26 mouse cellular contexts compared by ENCODE assay signal in genomic region chr15:10175078-10175477, GRCm38 (mm10). TPM values are rescaled to one million over a fixed set of nuclear protein-coding genes. Genes with fewer than 3 reads are reported as not detected.
DNase-seq lines count a peak whose midpoint lies in the region; ATAC-seq and TF ChIP-seq lines count a peak whose summit lies in the region.
"Had no signal": no experiment of that assay in that cellular context is flagged by ENCODE, and none has a peak within 500 bp of the region (broad histone marks: within the 10 kb centered on the region; RNA-seq: fewer than 3 reads in every experiment).

No protein-coding gene starts in this region.

- TF ChIP-seq CTCF in forebrain, postnatal 0 days (IDR thresholded peaks at IDR 0.05; ENCODE audit: low read depth) = no peak

- H3K27ac ChIP-seq in forebrain, postnatal 0 days (ENCODE audit: low read depth, low read length) = no peak overlapping the region
- no peak overlapping the region for H3K27ac ChIP-seq in forebrain, embryonic 11.5 days (ENCODE audit: low read depth, low read length)
- H3K27ac ChIP-seq: embryonic facial prominence, embryonic 12.5 days; embryonic facial prominence, embryonic 15.5 days; forebrain, embryonic 12.5 days; forebrain, embryonic 15.5 days; gastrocnemius, adult 2 months; heart, embryonic 15.5 days; hindbrain, embryonic 14.5 days; hindbrain, postnatal 0 days had no signal

- no peaks in the 10 kb centered on the region for H3K27me3 ChIP-seq in forebrain, postnatal 0 days (ENCODE audit: insufficient read depth, low read length)
- no peaks in the 10 kb centered on the region; the same call in 1 of the 2 replicates for H3K27me3 ChIP-seq in forebrain, embryonic 11.5 days (ENCODE audit: control insufficient read depth, insufficient read depth, low read length)
- H3K27me3 ChIP-seq: forebrain, embryonic 15.5 days; heart, embryonic 12.5 days; Patski had no signal

- intact Hi-C loops in heart, postnatal 14 days (cut with DNase I) = no loop called here

- no peak overlapping the region for H3K9ac ChIP-seq in forebrain, postnatal 0 days
- H3K9ac ChIP-seq in forebrain, embryonic 11.5 days (ENCODE audit: low read length) = no peak overlapping the region
- H3K9ac ChIP-seq: embryonic facial prominence, embryonic 12.5 days; embryonic facial prominence, embryonic 15.5 days; forebrain, embryonic 12.5 days; forebrain, embryonic 15.5 days; heart, embryonic 12.5 days; heart, embryonic 15.5 days; hindbrain, embryonic 14.5 days had no signal

- no peaks in the 10 kb centered on the region for H3K9me3 ChIP-seq in forebrain, postnatal 0 days (ENCODE audit: low read length)
- no peaks in the 10 kb centered on the region for H3K9me3 ChIP-seq in forebrain, embryonic 11.5 days (ENCODE audit: control insufficient read depth, low read length)
- H3K9me3 ChIP-seq: embryonic facial prominence, embryonic 12.5 days; embryonic facial prominence, embryonic 15.5 days; forebrain, embryonic 12.5 days; forebrain, embryonic 15.5 days; heart, embryonic 12.5 days; heart, embryonic 15.5 days had no signal

- H3K4me3 ChIP-seq in forebrain, postnatal 0 days (ENCODE audit: low read depth, low read length) = no peak overlapping the region
- H3K4me3 ChIP-seq in forebrain, embryonic 11.5 days (ENCODE audit: low read depth, low read length) = no peak overlapping the region
- H3K4me3 ChIP-seq: embryonic facial prominence, embryonic 12.5 days; embryonic facial prominence, embryonic 15.5 days; forebrain, embryonic 12.5 days; forebrain, embryonic 15.5 days; gastrocnemius, adult 2 months; heart, embryonic 12.5 days; heart, embryonic 15.5 days had no signal

- no peak overlapping the region for H3K4me2 ChIP-seq in forebrain, postnatal 0 days (ENCODE audit: low read depth)
- H3K4me2 ChIP-seq in forebrain, embryonic 11.5 days (ENCODE audit: low read depth, low read length, severe bottlenecking) = no peak overlapping the region
- H3K4me2 ChIP-seq: embryonic facial prominence, embryonic 12.5 days; embryonic facial prominence, embryonic 15.5 days; forebrain, embryonic 12.5 days; forebrain, embryonic 15.5 days; heart, embryonic 12.5 days; heart, embryonic 15.5 days; hindbrain, embryonic 14.5 days had no signal

- H3K36me3 ChIP-seq in forebrain, postnatal 0 days (ENCODE audit: insufficient read depth) = no peaks in the 10 kb centered on the region
- H3K36me3 ChIP-seq in forebrain, embryonic 11.5 days (ENCODE audit: control insufficient read depth, insufficient read depth, low read length) = no peaks in the 10 kb centered on the region
- H3K36me3 ChIP-seq: embryonic facial prominence, embryonic 12.5 days; embryonic facial prominence, embryonic 15.5 days; forebrain, embryonic 12.5 days; forebrain, embryonic 15.5 days; heart, embryonic 12.5 days; heart, embryonic 15.5 days had no signal

- peak; percentile 34; the same call in 1 of the 2 replicates for ATAC-seq in forebrain, postnatal 0 days
- no peak for ATAC-seq in forebrain, embryonic 11.5 days (replicated peaks; ENCODE audit: low FRiP score)
- ATAC-seq: forebrain, embryonic 15.5 days; hindbrain, postnatal 0 days; inflammation-experienced regulatory T-cells, adult 6 months had no signal

- peaks cover 4% of the 10 kb centered on the region; the same call in 1 of the 2 replicates for H3K4me1 ChIP-seq in forebrain, postnatal 0 days (ENCODE audit: insufficient read depth)
- peaks cover 2% of the 10 kb centered on the region; the same call in 1 of the 2 replicates for H3K4me1 ChIP-seq in forebrain, embryonic 11.5 days (replicated peaks; ENCODE audit: control insufficient read depth, insufficient read depth, low read length)
- H3K4me1 ChIP-seq: embryonic facial prominence, embryonic 12.5 days had no signal

- no peak for DNase-seq in forebrain, postnatal 0 days
- no peak for DNase-seq in forebrain, embryonic 11.5 days (ENCODE audit: low spot score)
- DNase-seq in heart, adult 11 months = peak; percentile 55
- DNase-seq in heart, postnatal 14 days = no peak
- DNase-seq in right cerebral cortex, adult 18-20 months = peak; percentile 28
- no peak for DNase-seq in right cerebral cortex, postnatal 14 days
- no peak for DNase-seq in kidney, postnatal 14 days
- DNase-seq: cerebellum, adult 11 months; cerebellum, adult 2 months; cerebellum, adult 9-11 months; cerebellum, postnatal 25 days; gastrocnemius, adult 2 months; gastrocnemius, postnatal 14 days; heart, adult 18-20 months; heart, postnatal 10 days; heart, postnatal 4 days had no signal

- 81% methylated on average over 6 of the region's 6 CpGs for WGBS in forebrain, postnatal 0 days
- 92% methylated on average over 6 of the region's 6 CpGs for WGBS in forebrain, embryonic 11.5 days

RNA-seq across cellular contexts. Expression of gene Prlr, which starts 2.0 kb away (rescaled TPM):
- 1.5 and 3.7 TPM in 2 replicates for total RNA-seq in forebrain, postnatal 0 days (2014; rRNA removed)
- polyA plus RNA-seq in forebrain, postnatal 0 days (2015; fragmentation: Nextera tagmentation; extraction: Ambion mirVana) = 0.89 and 1.9 TPM in 2 replicates
- 0.24 and 0.43 TPM in 2 replicates for polyA plus RNA-seq in forebrain, embryonic 11.5 days (2014; fragmentation: Nextera tagmentation; extraction: Ambion mirVana)
- 1 to 10 TPM; 1.2 to 2.3 TPM for total RNA-seq in heart, postnatal 14 days (2021)
- polyA plus RNA-seq: Patski had no signal

Comparison
In these comparisons a context has a peak if more than half of its experiments do, and no peak if none do; other contexts are left out.
1. DNase-seq: peak in heart, adult 11 months (single experiment) and right cerebral cortex, adult 18-20 months (single experiment); none in forebrain, postnatal 0 days (single experiment), forebrain, embryonic 11.5 days (single experiment), heart, postnatal 14 days (0 of 2), right cerebral cortex, postnatal 14 days (single experiment) and kidney, postnatal 14 days (single experiment).